8 mouse cellular contexts compared by ENCODE assay signal in genomic region chr13:30136923-30137629, GRCm38 (mm10). TPM values are rescaled to one million over a fixed set of nuclear protein-coding genes. Genes with fewer than 3 reads are reported as not detected.
A peak's percentile ranks its signal among the peaks of the same experiment; 100 is the strongest.
DNase-seq lines count a peak whose midpoint lies in the region; TF ChIP-seq lines count a peak whose summit lies in the region.

No protein-coding gene starts in this region.

- H3K9me3 ChIP-seq in hindbrain, embryonic 10.5 days, result no peaks in the 10 kb centered on the region
- no peaks in the 10 kb centered on the region for H3K9me3 ChIP-seq in midbrain, embryonic 10.5 days (replicated peaks)

- no peak for TF ChIP-seq POLR2A in heart, adult 2 months (IDR thresholded peaks at IDR 0.05; ENCODE audit: insufficient read depth, low read depth, low read length)

- DNase-seq in heart, adult 2 months, result no peak
- DNase-seq in heart, postnatal 25 days (ENCODE audit: low spot score), result no peak
- peak; percentile 17 for DNase-seq in ZHBTc4 (ENCODE audit: low read depth, low spot score)
- DNase-seq in hindbrain, embryonic 10.5 days (ENCODE audit: low spot score), result no peak
- no peak for DNase-seq in midbrain, embryonic 10.5 days (ENCODE audit: low spot score)
- DNase-seq in right cerebral cortex, postnatal 36 days (ENCODE audit: low spot score in 2 of 2), result no peak
- DNase-seq in frontal cortex, postnatal 14 days (ENCODE audit: low spot score in 2 of 2), result no peak
- DNase-seq in natural killer cell, adult 2 months (ENCODE audit: low spot score in 2 of 2), result no peak

- no peak overlapping the region for H3K27ac ChIP-seq in heart, adult 2 months
- no peak overlapping the region; the same call in 1 of the 2 replicates for H3K27ac ChIP-seq in hindbrain, embryonic 10.5 days
- no peak overlapping the region for H3K27ac ChIP-seq in midbrain, embryonic 10.5 days (replicated peaks)

- no peak for TF ChIP-seq EP300 in heart, adult 2 months (IDR thresholded peaks at IDR 0.05; ENCODE audit: insufficient read depth, low read depth, low read length)

- H3K4me1 ChIP-seq in heart, adult 2 months (ENCODE audit: control insufficient read depth, insufficient read depth, low read length), result no peaks in the 10 kb centered on the region
- peaks cover 17% of the 10 kb centered on the region for H3K4me1 ChIP-seq in hindbrain, embryonic 10.5 days (replicated peaks)
- H3K4me1 ChIP-seq in midbrain, embryonic 10.5 days, result peaks cover 12% of the 10 kb centered on the region

- 0 out of 2 replicates have a peak, but pooled peaks cover 2% of the 10 kb centered on the region for H3K27me3 ChIP-seq in heart, adult 2 months (ENCODE audit: control insufficient read depth, insufficient read depth, low read length)
- H3K27me3 ChIP-seq in hindbrain, embryonic 10.5 days (ENCODE audit: insufficient read depth, poor library complexity, severe bottlenecking), result peaks cover 47% of the 10 kb centered on the region
- H3K27me3 ChIP-seq in midbrain, embryonic 10.5 days (ENCODE audit: low read depth, poor library complexity, severe bottlenecking), result peaks cover 54% of the 10 kb centered on the region

- no peak overlapping the region for H3K9ac ChIP-seq in heart, adult 2 months (ENCODE audit: low read depth, low read length)

- WGBS in heart, adult 2 months, result 43% methylated on average over 13 of the region's 13 CpGs
- 31% methylated on average over 13 of the region's 13 CpGs for WGBS in hindbrain, embryonic 10.5 days
- WGBS in midbrain, embryonic 10.5 days, result 28% methylated on average over 13 of the region's 13 CpGs

- no peaks in the 10 kb centered on the region for H3K36me3 ChIP-seq in heart, adult 2 months (ENCODE audit: control insufficient read depth, insufficient read depth, low read length)
- H3K36me3 ChIP-seq in hindbrain, embryonic 10.5 days, result no peaks in the 10 kb centered on the region
- H3K36me3 ChIP-seq in midbrain, embryonic 10.5 days, result no peaks in the 10 kb centered on the region

- no peak for TF ChIP-seq CTCF in heart, adult 2 months (IDR thresholded peaks at IDR 0.05)

- intact Hi-C loops in heart, adult 2 months (cut with DNase I), result no loop called here
- intact Hi-C loops in heart, postnatal 25 days (cut with DNase I), result no loop called here

- no peaks in the 10 kb centered on the region for H3K79me2 ChIP-seq in heart, adult 2 months (replicated peaks; ENCODE audit: control insufficient read depth, insufficient read depth, low read length)

- H3K4me3 ChIP-seq in heart, adult 2 months, result peak overlapping the region; percentile 68
- peak overlapping the region; percentile 70 for H3K4me3 ChIP-seq in hindbrain, embryonic 10.5 days
- peak overlapping the region; percentile 77 for H3K4me3 ChIP-seq in midbrain, embryonic 10.5 days

RNA-seq across cellular contexts. Expression of gene Mboat1, which starts 0.8 kb away (rescaled TPM):
- 1 to 10 TPM; 1.2 to 1.6 TPM for total RNA-seq in heart, adult 2 months (2021)
- 0.86 and 2.5 TPM in 2 replicates for polyA plus RNA-seq in heart, adult 2 months (2012; rRNA removed)
- 1 to 10 TPM in 1 of 2 experiments, under 1 TPM in 1; 0.99 to 2.7 TPM for total RNA-seq in heart, postnatal 25 days (2021)
- 5.1 and 5.4 TPM in 2 replicates for polyA plus RNA-seq in hindbrain, embryonic 10.5 days (2016; fragmentation: Nextera tagmentation; extraction: Ambion mirVana)
- polyA plus RNA-seq in midbrain, embryonic 10.5 days (2016; fragmentation: Nextera tagmentation; extraction: Ambion mirVana), result 4.3 and 5.0 TPM in 2 replicates
